Mouse (Mus musculus) midbrain, embryonic 15.5 days (tissue): ENCODE data around the gene Lgi2. TPM values are rescaled to one million over a fixed set of nuclear protein-coding genes. Genes with fewer than 3 reads are reported as not detected.

Experiments used
- ATAC-seq: fragments of 200-750 bp; cut with Nextera tagmentation; replicated peaks from 2 replicates; pipeline ENCODE4 v1.8.0; 2017; ENCODE audit warnings: moderate TSS enrichment
- H3K27ac ChIP-seq: fragments of 300-500 bp; sonication (generic); 2 replicates; pipeline ENCODE4 v1.5.1; 2015; ENCODE audit warnings: mild to moderate bottlenecking, inconsistent platforms
- H3K27me3 ChIP-seq: fragments of 300-500 bp; sonication (generic); replicated peaks from 2 replicates; pipeline ENCODE4 v1.6.1; 2015; ENCODE audit warnings: inconsistent platforms
- H3K36me3 ChIP-seq: fragments of 300-500 bp; sonication (generic); replicated peaks from 2 replicates; pipeline ENCODE4 v1.6.1; 2015; ENCODE audit warnings: inconsistent platforms
- H3K4me1 ChIP-seq: fragments of 300-500 bp; sonication (generic); 2 replicates; pipeline ENCODE4 v1.6.1; 2015; ENCODE audit warnings: inconsistent platforms
- H3K4me2 ChIP-seq: fragments of 300-500 bp; sonication (generic); 2 replicates; pipeline ENCODE4 v1.6.1; 2015; ENCODE audit warnings: inconsistent platforms, mild to moderate bottlenecking, moderate library complexity
- H3K4me3 ChIP-seq: fragments of 300-500 bp; sonication (generic); 2 replicates; pipeline ENCODE4 v1.5.1; 2015; ENCODE audit warnings: mild to moderate bottlenecking, inconsistent platforms
- H3K9ac ChIP-seq: fragments of 300-500 bp; sonication (generic); 2 replicates; pipeline ENCODE4 v1.6.1; 2015; ENCODE audit warnings: mild to moderate bottlenecking, inconsistent platforms
- H3K9me3 ChIP-seq: fragments of 300-500 bp; sonication (generic); 2 replicates; pipeline ENCODE4 v1.6.1; 2016; ENCODE audit warnings: inconsistent platforms
- WGBS: fragments of 180-500 bp; shearing (Covaris S2); methylation state at CpG from one replicate; pipeline ENCODE4 v1.1.7; 2015; ENCODE audit warnings: mixed read lengths; 5-methylcytosine and 5-hydroxymethylcytosine counted together
- polyA plus RNA-seq: library from polyadenylated mRNA; unstranded; fragments of >200 nt; fragmentation: Nextera tagmentation; extraction: Ambion mirVana; gene quantifications from 2 replicates; pipeline ENCODE4 v1.2.1, GENCODE M21; 2015

Lgi2 gene
- polyA plus RNA-seq, result 5.0 and 5.1 TPM in 2 replicates

GRCm38 (mm10) chr5:52565813-52566531 is at the start of gene Lgi2:
TSS of gene Lgi2 (minus strand) at chr5:52566462.
- peak within 1 kb of the TSS; percentile 51 for H3K9ac ChIP-seq
- peak within 1 kb of the TSS; percentile 93 for H3K4me2 ChIP-seq
- no peak within 1 kb of the TSS for H3K27ac ChIP-seq
- H3K4me1 ChIP-seq, result peaks cover 18% of the 10 kb centered on the region
- no peaks in the 10 kb centered on the region for H3K36me3 ChIP-seq
- 1% methylated on average over 25 of the region's 83 CpGs for WGBS
- H3K9me3 ChIP-seq, result no peaks in the 10 kb centered on the region
- H3K4me3 ChIP-seq, result peak within 1 kb of the TSS; percentile 50
- peak; percentile 92 for ATAC-seq
- H3K27me3 ChIP-seq, result peaks cover 6% of the 10 kb centered on the region

DNA sequence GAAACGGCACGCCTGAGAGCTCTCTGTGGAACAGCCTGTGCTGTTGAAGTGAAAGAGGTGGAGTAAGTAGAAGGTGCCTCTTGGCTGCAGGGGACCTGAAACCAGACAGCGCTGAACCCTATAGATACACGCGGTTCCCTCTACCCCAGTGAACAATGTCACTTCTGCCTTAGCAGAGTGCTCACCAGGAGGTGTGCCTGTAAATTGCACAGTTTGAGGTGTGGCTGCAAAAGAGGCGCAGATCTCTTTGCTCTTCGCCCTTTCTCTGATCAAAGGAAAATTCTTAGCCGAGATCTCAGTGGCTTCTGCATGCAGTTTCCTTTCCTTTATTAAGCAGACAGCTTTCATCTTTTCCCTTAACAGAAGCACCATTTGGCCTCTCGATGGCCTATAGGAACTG is 49.2 kb upstream of the Lgi2 start:
- H3K27me3 ChIP-seq, result no peaks in the 10 kb centered on the region
- no peak overlapping the region for H3K9ac ChIP-seq
- H3K4me3 ChIP-seq, result no peak overlapping the region
- H3K9me3 ChIP-seq, result no peaks in the 10 kb centered on the region
- H3K36me3 ChIP-seq, result no peaks in the 10 kb centered on the region
- ATAC-seq, result no peak
- peaks cover 26% of the 10 kb centered on the region for H3K4me1 ChIP-seq
- H3K27ac ChIP-seq, result no peak overlapping the region
- 56% methylated on average over 9 of the region's 9 CpGs for WGBS
- no peak overlapping the region for H3K4me2 ChIP-seq

- 81% methylated on average over 4 of the region's 4 CpGs for WGBS
- ATAC-seq, result no peak
Measured at GRCm38 (mm10) chr5:52614686-52615085, 48.4 kb upstream of the Lgi2 start.

DNA sequence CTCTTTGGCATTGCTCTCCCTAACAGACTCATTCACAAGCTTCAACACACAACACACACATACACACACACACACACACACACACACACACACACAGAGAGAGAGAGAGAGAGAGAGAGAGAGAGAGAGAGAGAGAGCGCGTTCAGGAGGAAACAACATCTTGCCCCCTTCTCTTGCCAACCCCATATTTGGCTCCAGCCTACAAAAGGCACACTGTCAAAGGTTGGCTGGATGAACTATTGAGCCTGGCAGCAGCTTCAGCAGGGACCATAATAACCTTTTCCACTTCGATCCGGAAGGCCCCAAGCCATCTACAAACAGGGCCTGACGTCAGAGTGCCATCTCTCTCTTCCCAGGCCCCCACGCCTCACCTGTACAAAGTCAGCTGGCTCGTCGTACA is 46.5 kb upstream of the Lgi2 start:
- ATAC-seq, result no peak
- Histone ChIP-seq H3K9ac (no peak overlapping the region), H3K36me3 (no peaks in the 10 kb centered on the region), H3K4me3 (no peak overlapping the region), H3K27me3 (no peaks in the 10 kb centered on the region), H3K4me2 (no peak overlapping the region), H3K4me1 (peaks cover 11% of the 10 kb centered on the region), H3K9me3 (no peaks in the 10 kb centered on the region), H3K27ac (no peak overlapping the region)
- 91% methylated on average over 8 of the region's 8 CpGs for WGBS

More at GRCm38 (mm10) chr5:52614686-52615085, 48.4 kb upstream of the Lgi2 start:
- Histone ChIP-seq H3K4me2 (no peak overlapping the region), H3K4me1 (peaks cover 26% of the 10 kb centered on the region), H3K27ac (no peak overlapping the region), H3K9me3 (no peaks in the 10 kb centered on the region), H3K9ac (no peak overlapping the region), H3K4me3 (no peak overlapping the region), H3K36me3 (no peaks in the 10 kb centered on the region), H3K27me3 (no peaks in the 10 kb centered on the region)

GRCm38 (mm10) chr5:52611315-52611895 is 45.1 kb upstream of the Lgi2 start:
- Histone ChIP-seq H3K36me3 (no peaks in the 10 kb centered on the region), H3K9me3 (no peaks in the 10 kb centered on the region), H3K27me3 (no peaks in the 10 kb centered on the region), H3K4me2 (no peak overlapping the region), H3K9ac (no peak overlapping the region), H3K4me3 (no peak overlapping the region), H3K4me1 (no peaks in the 10 kb centered on the region), H3K27ac (no peak overlapping the region)
- ATAC-seq, result no peak
- WGBS, result 73% methylated on average over 10 of the region's 10 CpGs

- WGBS, result 38% methylated on average over 4 of the region's 4 CpGs
- no peaks in the 10 kb centered on the region for H3K36me3 ChIP-seq
- H3K4me3 ChIP-seq, result no peak overlapping the region
- no peaks in the 10 kb centered on the region for H3K9me3 ChIP-seq
- no peak overlapping the region for H3K4me2 ChIP-seq
- no peak overlapping the region for H3K27ac ChIP-seq
- H3K27me3 ChIP-seq, result no peaks in the 10 kb centered on the region
- no peak for ATAC-seq
- no peak overlapping the region for H3K9ac ChIP-seq
- H3K4me1 ChIP-seq, result no peaks in the 10 kb centered on the region
Measured at GRCm38 (mm10) chr5:52610306-52610705, 44.0 kb upstream of the Lgi2 start.

GRCm38 (mm10) chr5:52609672-52610071 is 43.4 kb upstream of the Lgi2 start:
- Histone ChIP-seq H3K27me3 (no peaks in the 10 kb centered on the region), H3K4me1 (no peaks in the 10 kb centered on the region), H3K27ac (no peak overlapping the region), H3K9me3 (no peaks in the 10 kb centered on the region), H3K36me3 (no peaks in the 10 kb centered on the region), H3K4me2 (no peak overlapping the region), H3K4me3 (no peak overlapping the region), H3K9ac (no peak overlapping the region)
- no peak for ATAC-seq
- 81% methylated on average over 10 of the region's 10 CpGs for WGBS

DNA sequence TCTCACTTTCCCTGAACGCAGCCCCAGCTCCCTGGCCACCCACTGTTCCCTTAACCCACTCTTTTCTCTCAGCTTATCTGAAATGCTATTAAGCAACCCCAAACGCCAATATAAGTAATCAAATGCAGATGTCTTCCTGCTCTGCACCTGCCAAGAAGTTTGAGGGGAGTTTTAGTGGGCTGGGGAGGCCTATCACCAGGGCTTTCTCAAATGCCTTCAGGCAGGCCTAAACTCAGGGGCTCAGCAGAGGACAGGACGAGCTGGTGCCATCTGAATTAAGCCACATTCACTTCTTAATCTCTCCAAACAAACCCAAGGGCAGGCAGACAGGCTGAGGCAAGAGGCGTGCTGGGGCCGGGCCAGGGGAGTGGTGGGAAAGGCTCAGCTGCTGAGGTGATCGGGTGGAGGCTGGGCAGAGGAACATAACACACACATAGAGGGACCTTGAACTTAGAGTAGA is 38.4 kb upstream of the Lgi2 start:
- 44% methylated on average over 6 of the region's 6 CpGs for WGBS
- Histone ChIP-seq H3K9me3 (no peaks in the 10 kb centered on the region), H3K27ac (no peak overlapping the region), H3K9ac (no peak overlapping the region), H3K4me1 (no peaks in the 10 kb centered on the region), H3K36me3 (no peaks in the 10 kb centered on the region), H3K4me3 (no peak overlapping the region), H3K27me3 (no peaks in the 10 kb centered on the region), H3K4me2 (no peak overlapping the region)
- ATAC-seq, result no peak

- Histone ChIP-seq H3K27me3 (no peaks in the 10 kb centered on the region), H3K9me3 (no peaks in the 10 kb centered on the region), H3K36me3 (no peaks in the 10 kb centered on the region), H3K4me2 (no peak overlapping the region), H3K27ac (no peak overlapping the region), H3K4me1 (no peaks in the 10 kb centered on the region), H3K9ac (no peak overlapping the region), H3K4me3 (no peak overlapping the region)
- ATAC-seq, result no peak
- 90% methylated on average over 9 of the region's 9 CpGs for WGBS
Measured at GRCm38 (mm10) chr5:52590612-52591011, 24.4 kb upstream of the Lgi2 start.

DNA sequence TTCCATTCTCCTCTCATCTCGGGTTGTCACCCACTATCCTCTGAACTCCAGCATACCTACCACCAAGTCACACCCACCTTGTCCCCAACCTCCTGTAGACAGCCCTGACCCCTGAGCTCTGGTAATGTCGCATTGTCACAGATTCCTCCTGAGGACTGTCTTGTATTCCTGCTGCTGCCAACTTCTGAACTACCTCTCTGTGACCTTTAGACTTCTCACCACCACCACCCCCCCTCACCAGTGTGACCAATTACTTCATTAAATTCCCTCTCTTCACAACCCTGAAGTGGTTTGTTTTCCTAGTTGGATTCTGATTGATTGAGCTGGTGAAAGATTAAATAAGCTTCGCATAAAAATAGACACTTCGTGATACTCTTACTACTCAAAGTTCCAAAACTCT is 22.4 kb upstream of the Lgi2 start:
- Histone ChIP-seq H3K9ac (no peak overlapping the region), H3K9me3 (no peaks in the 10 kb centered on the region), H3K36me3 (no peaks in the 10 kb centered on the region), H3K27me3 (no peaks in the 10 kb centered on the region), H3K4me2 (no peak overlapping the region), H3K4me3 (no peak overlapping the region), H3K4me1 (no peaks in the 10 kb centered on the region), H3K27ac (no peak overlapping the region)
- 91% methylated on average over 4 of the region's 4 CpGs for WGBS
- ATAC-seq, result no peak

DNA sequence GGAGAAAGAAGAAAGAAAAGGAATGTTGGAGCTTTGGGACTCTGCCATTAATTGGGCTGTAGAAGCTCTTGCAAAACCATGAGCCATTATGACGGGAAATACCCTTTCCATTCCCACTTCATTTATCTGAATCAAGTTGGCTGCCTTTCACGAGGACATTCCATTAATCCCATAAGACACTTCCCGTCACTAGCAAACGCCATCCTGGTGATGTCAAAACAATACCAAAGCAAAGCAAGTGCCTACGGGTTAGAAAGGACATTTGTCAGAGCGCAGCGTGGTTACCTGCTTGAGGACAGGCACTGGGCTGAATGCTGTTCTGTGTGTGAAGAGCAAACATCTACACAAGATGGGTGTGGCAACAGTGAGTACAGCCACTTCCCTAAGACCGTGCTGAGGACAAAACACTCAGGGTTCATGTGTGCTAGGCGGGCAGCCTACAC is 21.1 kb upstream of the Lgi2 start:
- WGBS, result 82% methylated on average over 9 of the region's 9 CpGs
- no peaks in the 10 kb centered on the region for H3K36me3 ChIP-seq
- no peak overlapping the region for H3K4me2 ChIP-seq
- H3K9ac ChIP-seq, result no peak overlapping the region
- no peak overlapping the region for H3K27ac ChIP-seq
- H3K27me3 ChIP-seq, result no peaks in the 10 kb centered on the region
- H3K4me3 ChIP-seq, result no peak overlapping the region
- ATAC-seq, result no peak
- H3K4me1 ChIP-seq, result no peaks in the 10 kb centered on the region
- H3K9me3 ChIP-seq, result no peaks in the 10 kb centered on the region

- Histone ChIP-seq H3K4me1 (no peaks in the 10 kb centered on the region), H3K4me3 (no peak overlapping the region), H3K9me3 (0 out of 2 replicates have a peak, but pooled peaks cover 8% of the 10 kb centered on the region), H3K9ac (no peak overlapping the region), H3K36me3 (no peaks in the 10 kb centered on the region), H3K27ac (no peak overlapping the region), H3K4me2 (no peak overlapping the region), H3K27me3 (no peaks in the 10 kb centered on the region)
- 42% methylated on average over 1 of the region's 1 CpGs for WGBS
- no peak for ATAC-seq
Measured at GRCm38 (mm10) chr5:52572572-52572971, 6.3 kb upstream of the Lgi2 start.

GRCm38 (mm10) chr5:52570746-52571145 is 4.5 kb upstream of the Lgi2 start:
- H3K27ac ChIP-seq, result no peak overlapping the region
- peaks cover 6% of the 10 kb centered on the region for H3K4me1 ChIP-seq
- no peaks in the 10 kb centered on the region for H3K36me3 ChIP-seq
- 23% methylated on average over 6 of the region's 6 CpGs for WGBS
- H3K27me3 ChIP-seq, result no peaks in the 10 kb centered on the region
- no peak for ATAC-seq
- H3K4me3 ChIP-seq, result no peak overlapping the region
- no peak overlapping the region for H3K9ac ChIP-seq
- 0 out of 2 replicates have a peak, but pooled peaks cover 8% of the 10 kb centered on the region for H3K9me3 ChIP-seq
- H3K4me2 ChIP-seq, result no peak overlapping the region
